Mouse (Mus musculus) thymus, adult 2 months (tissue): ENCODE measurements around the gene Gm17617. TPM values are rescaled to one million over a fixed set of nuclear protein-coding genes. Genes with fewer than 3 reads are reported as not detected.

Experiments
- DNase-seq: peaks from one replicate; pipeline ENCODE4 v3.0.0; 2021
- H3K27ac ChIP-seq: fragments of 200-500 bp; 2 replicates; pipeline ENCODE4 v1.5.1; 2012; ENCODE audit warnings: low read length, control low read depth; ENCODE audit not compliant: control insufficient read depth, insufficient read depth
- H3K27me3 ChIP-seq: fragments of 200-500 bp; 2 replicates; pipeline ENCODE4 v1.6.1; 2012; ENCODE audit warnings: mild to moderate bottlenecking, low read length, moderate library complexity, mixed read lengths; ENCODE audit not compliant: control insufficient read depth, insufficient read depth
- H3K36me3 ChIP-seq: fragments of 200-500 bp; 2 replicates; pipeline ENCODE4 v1.6.1; 2012; ENCODE audit warnings: mild to moderate bottlenecking, low read length, moderate library complexity; ENCODE audit not compliant: control insufficient read depth, insufficient read depth
- H3K4me1 ChIP-seq: fragments of 200-500 bp; replicated peaks from 2 replicates; pipeline ENCODE4 v1.6.1; 2012; ENCODE audit warnings: low read length; ENCODE audit not compliant: control insufficient read depth, insufficient read depth
- H3K4me3 ChIP-seq: fragments of 200-500 bp; 2 replicates; pipeline ENCODE4 v1.5.1; 2012; ENCODE audit warnings: mild to moderate bottlenecking, low read length, control low read depth, moderate library complexity; ENCODE audit not compliant: control insufficient read depth, insufficient read depth
- CTCF ChIP-seq: fragments of 200-500 bp; IDR thresholded peaks from 2 replicates; pipeline ENCODE4 v1.5.1; 2012; ENCODE audit warnings: mild to moderate bottlenecking, control low read depth, low read length, moderate library complexity, borderline replicate concordance; ENCODE audit not compliant: control insufficient read depth, poor library complexity, insufficient read depth; ENCODE audit errors: extremely low read depth
- POLR2A ChIP-seq: fragments of 200-500 bp; IDR thresholded peaks from 2 replicates; pipeline ENCODE4 v1.6.1; 2012; ENCODE audit warnings: mild to moderate bottlenecking, low read length, control low read depth, moderate library complexity; ENCODE audit not compliant: control insufficient read depth, poor library complexity, insufficient read depth; ENCODE audit errors: extremely low read depth
- WGBS: fragments of 180-500 bp; shearing (Covaris S2); methylation state at CpG from one replicate; pipeline ENCODE4 v1.1.7; 2018; 5-methylcytosine and 5-hydroxymethylcytosine counted together
- polyA plus RNA-seq: library from polyadenylated mRNA; depleted of rRNA; stranded (reverse); fragments of >200 nt; gene quantifications from 2 replicates; pipeline ENCODE4 v1.2.3, GENCODE M21; 2012

Gm17617 gene
- polyA plus RNA-seq, 1 experiment: not detected

GRCm38 (mm10) chr13:55176265-55176664 is 42.9 kb upstream of the Gm17617 start:
- Histone ChIP-seq H3K27ac (no peak overlapping the region), H3K4me3 (no peak overlapping the region), H3K4me1 (no peaks in the 10 kb centered on the region), H3K36me3 (no peaks in the 10 kb centered on the region), H3K27me3 (no peaks in the 10 kb centered on the region)
- DNase-seq: no peak
- WGBS: 72% methylated on average over 6 of the region's 6 CpGs
- TF ChIP-seq CTCF (no peak), POLR2A (no peak)

DNA sequence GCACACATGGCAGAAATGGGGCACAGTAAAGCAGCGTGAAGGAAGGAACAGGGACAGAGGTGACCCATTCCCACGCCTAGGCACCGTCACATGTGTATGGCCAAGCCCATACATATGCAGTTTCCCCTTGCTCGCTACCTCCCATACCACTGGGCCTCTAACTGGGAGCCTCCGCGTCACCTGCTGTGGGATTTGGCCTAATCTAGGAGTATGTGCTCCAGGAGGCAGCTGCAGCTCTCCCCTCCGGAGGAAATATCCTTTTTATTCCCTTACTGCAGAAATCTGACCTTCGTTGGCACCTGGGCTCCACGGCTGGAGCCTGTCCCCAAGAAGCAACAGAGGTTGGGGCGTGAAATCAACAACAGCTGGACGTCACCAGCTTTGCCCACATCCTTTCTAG is 41.0 kb upstream of the Gm17617 start:
- no peaks in the 10 kb centered on the region for H3K36me3 ChIP-seq
- 93% methylated on average over 11 of the region's 11 CpGs for WGBS
- TF ChIP-seq CTCF: no peak
- no peak for TF ChIP-seq POLR2A
- no peak for DNase-seq
- H3K4me1 ChIP-seq: no peaks in the 10 kb centered on the region
- H3K27me3 ChIP-seq: no peaks in the 10 kb centered on the region
- H3K27ac ChIP-seq: no peak overlapping the region
- no peak overlapping the region for H3K4me3 ChIP-seq

- H3K36me3 ChIP-seq: no peaks in the 10 kb centered on the region
- 50% methylated on average over 7 of the region's 7 CpGs for WGBS
- no peaks in the 10 kb centered on the region for H3K4me1 ChIP-seq
- DNase-seq: no peak
- H3K4me3 ChIP-seq: no peak overlapping the region
- no peaks in the 10 kb centered on the region for H3K27me3 ChIP-seq
- TF ChIP-seq CTCF: no peak
- TF ChIP-seq POLR2A: no peak
- H3K27ac ChIP-seq: no peak overlapping the region
Measured at GRCm38 (mm10) chr13:55172336-55172770, 39.0 kb upstream of the Gm17617 start.

GRCm38 (mm10) chr13:55171517-55172335 is 38.4 kb upstream of the Gm17617 start:
- DNase-seq: no peak
- H3K4me1 ChIP-seq: no peaks in the 10 kb centered on the region
- WGBS: 50% methylated on average over 26 of the region's 26 CpGs
- H3K27me3 ChIP-seq: no peaks in the 10 kb centered on the region
- no peak overlapping the region for H3K4me3 ChIP-seq
- H3K36me3 ChIP-seq: no peaks in the 10 kb centered on the region
- no peak overlapping the region for H3K27ac ChIP-seq
- TF ChIP-seq CTCF (no peak), POLR2A (no peak)

DNA sequence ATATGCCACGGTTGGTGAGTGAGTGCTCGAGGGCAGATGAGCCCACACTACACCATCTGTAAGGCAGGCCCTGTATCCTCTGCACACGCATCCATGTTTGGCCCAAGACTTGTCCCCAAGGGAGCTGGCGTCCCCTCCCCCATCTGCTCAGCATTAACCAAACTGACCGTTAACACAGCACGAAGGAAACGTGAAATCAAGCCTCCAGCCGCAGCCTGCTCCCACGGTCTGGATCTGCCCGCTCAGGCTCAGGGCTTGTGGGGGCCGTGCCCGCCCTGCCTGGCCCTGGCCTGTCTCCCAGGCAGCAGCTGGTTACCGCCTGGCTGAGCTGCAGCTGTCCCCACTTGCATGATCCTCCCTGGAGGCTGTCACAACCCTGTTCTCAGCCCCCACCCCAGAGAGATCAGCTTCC is 35.6 kb upstream of the Gm17617 start:
- Histone ChIP-seq H3K36me3 (no peaks in the 10 kb centered on the region), H3K27me3 (no peaks in the 10 kb centered on the region), H3K27ac (no peak overlapping the region), H3K4me1 (no peaks in the 10 kb centered on the region), H3K4me3 (no peak overlapping the region)
- WGBS: 87% methylated on average over 13 of the region's 13 CpGs
- DNase-seq: no peak
- TF ChIP-seq POLR2A (no peak), CTCF (no peak)

DNA sequence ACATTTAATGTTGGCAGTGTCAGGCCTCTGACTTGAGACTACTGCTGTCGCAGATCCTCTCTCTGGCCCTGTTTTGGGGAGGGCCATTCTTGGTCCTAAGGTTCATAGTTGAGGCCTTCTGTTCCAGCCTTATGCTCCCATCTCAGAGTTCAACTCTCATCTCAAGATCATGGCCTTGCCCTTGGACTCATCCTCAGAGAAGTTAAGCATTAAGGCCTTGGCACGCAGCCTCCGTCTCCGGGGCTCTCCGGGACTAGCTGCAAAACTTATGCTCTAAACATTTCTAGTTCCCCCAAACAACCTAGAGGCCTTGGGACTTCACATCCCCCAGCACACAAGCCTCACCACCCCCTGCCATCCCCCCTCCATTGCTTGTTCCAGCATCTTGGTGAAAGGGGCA is 34.9 kb upstream of the Gm17617 start:
- H3K4me3 ChIP-seq: no peak overlapping the region
- no peak for DNase-seq

GRCm38 (mm10) chr13:55167798-55168197 is 34.5 kb upstream of the Gm17617 start:
- DNase-seq: no peak
- WGBS: 92% methylated on average over 11 of the region's 11 CpGs
- Histone ChIP-seq H3K27me3 (no peaks in the 10 kb centered on the region), H3K4me3 (no peak overlapping the region), H3K36me3 (no peaks in the 10 kb centered on the region), H3K4me1 (no peaks in the 10 kb centered on the region), H3K27ac (no peak overlapping the region)
- TF ChIP-seq POLR2A (no peak), CTCF (no peak)

More for the DNA sequence above, 34.9 kb upstream of the Gm17617 start:
- WGBS: 96% methylated on average over 5 of the region's 5 CpGs
- Histone ChIP-seq H3K27me3 (no peaks in the 10 kb centered on the region), H3K27ac (no peak overlapping the region), H3K36me3 (no peaks in the 10 kb centered on the region), H3K4me1 (no peaks in the 10 kb centered on the region)
- TF ChIP-seq CTCF (no peak), POLR2A (no peak)
